Mouse (Mus musculus): ENCODE results near the gene Rpl38.

The Rpl38 gene

GRCm38 (mm10) chr11:114702996-114703361, 34.7 kb downstream of the Rpl38 start:
- DNase-seq (ENCODE audit: low read depth, low spot score) = no peak

- no peak for DNase-seq (ENCODE audit: low read depth, low spot score)
Measured at GRCm38 (mm10) chr11:114704071-114704913, 36.0 kb downstream of the Rpl38 start.

- DNase-seq (ENCODE audit: low read depth, low spot score) = no peak
Measured at GRCm38 (mm10) chr11:114706358-114706757, 38.0 kb downstream of the Rpl38 start.

- DNase-seq (ENCODE audit: low read depth, low spot score) = no peak
Measured at GRCm38 (mm10) chr11:114711393-114711792, 43.1 kb downstream of the Rpl38 start.

- DNase-seq (ENCODE audit: low read depth, low spot score) = no peak
Measured at GRCm38 (mm10) chr11:114711861-114712260, 43.5 kb downstream of the Rpl38 start.

- DNase-seq (ENCODE audit: low read depth, low spot score) = no peak
Measured at GRCm38 (mm10) chr11:114714526-114714925, 46.2 kb downstream of the Rpl38 start.

GRCm38 (mm10) chr11:114715531-114715930, 47.2 kb downstream of the Rpl38 start:
- no peak for DNase-seq (ENCODE audit: low read depth, low spot score)

GRCm38 (mm10) chr11:114720535-114720934, 52.2 kb downstream of the Rpl38 start:
- no peak for DNase-seq (ENCODE audit: low read depth, low spot score)
